Mouse (Mus musculus): Measurements from ENCODE around the gene Gm45234.
"Not testable (repeated sequence)": the region's sequence is repeated elsewhere in the genome, so short reads cannot be mapped to it uniquely, and the experiment has no call there.

Gene Gm45234
- long read RNA-seq, experiment 1: 0 reads
- long read RNA-seq, experiment 2: 0 reads

- intact Hi-C loops (cut with DNase I): loop anchor here (5.0 kb wide), 1 partner anchor 44 kb away; the partner anchor contains the start of genes Emg1 and Phb2
Measured at GRCm38 (mm10) chr6:124755831-124756595, at the start of gene Gm45234, which contains the start of gene Atn1. Gene Gm45234, minus strand, starts transcription at chr6:124756021. Gene Atn1, minus strand, starts transcription at chr6:124756524.

DNA sequence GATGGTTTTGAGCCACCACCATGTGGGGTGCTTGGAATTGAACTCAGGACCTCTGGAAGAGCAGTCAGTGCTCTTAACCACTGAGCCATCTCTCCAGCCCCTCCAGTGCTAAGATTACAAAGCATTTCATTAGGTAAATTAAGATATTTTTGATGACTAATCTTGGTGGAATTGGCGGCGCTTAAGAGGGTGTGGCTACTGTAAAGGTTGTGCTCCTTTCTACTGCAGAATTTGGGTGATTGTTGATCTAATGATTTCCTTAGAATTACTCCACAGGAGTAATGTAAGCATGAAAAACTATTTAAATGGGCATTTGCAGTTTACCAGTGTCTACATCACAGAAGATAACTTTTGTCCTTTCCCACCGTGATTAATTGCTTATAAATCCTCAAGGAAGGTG is 48.5 kb upstream of the Gm45234 start:
- intact Hi-C loops (cut with DNase I): no loop called here

DNA sequence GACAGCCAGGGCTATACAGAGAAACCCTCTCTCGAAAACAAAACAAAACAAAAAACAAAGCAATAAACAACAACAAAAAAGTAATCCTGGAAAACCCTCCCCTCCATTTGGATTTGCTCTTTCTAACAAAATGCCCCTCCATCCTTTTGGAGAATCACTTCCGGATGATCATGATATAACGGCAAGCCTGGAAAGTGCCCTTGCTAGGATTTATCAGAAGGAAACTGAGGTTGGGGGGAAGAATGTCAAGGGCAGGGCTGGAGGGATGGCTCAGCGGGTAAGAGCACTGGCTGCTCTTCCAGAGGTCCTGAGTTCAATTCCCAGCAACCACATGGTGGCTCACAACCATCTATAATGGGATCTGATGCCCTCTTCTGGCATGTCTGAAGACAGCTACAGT is 47.9 kb upstream of the Gm45234 start:
- intact Hi-C loops (cut with DNase I): not testable (repeated sequence)

GRCm38 (mm10) chr6:124803061-124803460 is 47.2 kb upstream of the Gm45234 start:
- intact Hi-C loops (cut with DNase I): no loop called here

DNA sequence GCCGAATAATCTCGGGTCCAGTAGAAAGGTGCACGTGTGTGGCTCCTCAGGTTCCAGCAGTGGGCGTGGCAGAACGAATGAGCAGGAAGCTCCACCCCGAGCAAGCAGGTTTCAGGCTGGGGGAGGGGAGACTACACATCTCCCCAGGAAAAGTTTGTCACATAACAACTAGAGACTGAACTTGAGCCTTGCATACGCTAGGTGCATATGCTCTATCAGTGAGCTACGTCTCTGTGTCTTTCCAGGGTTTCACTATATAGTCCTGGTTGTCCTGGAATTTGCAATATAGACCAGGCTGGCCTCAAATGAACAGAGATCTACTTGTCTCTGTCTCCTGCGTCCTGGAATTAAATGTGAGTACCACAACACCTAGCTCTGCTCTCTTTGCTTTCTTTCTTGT is 46.6 kb upstream of the Gm45234 start:
- intact Hi-C loops (cut with DNase I): not testable (repeated sequence)

DNA sequence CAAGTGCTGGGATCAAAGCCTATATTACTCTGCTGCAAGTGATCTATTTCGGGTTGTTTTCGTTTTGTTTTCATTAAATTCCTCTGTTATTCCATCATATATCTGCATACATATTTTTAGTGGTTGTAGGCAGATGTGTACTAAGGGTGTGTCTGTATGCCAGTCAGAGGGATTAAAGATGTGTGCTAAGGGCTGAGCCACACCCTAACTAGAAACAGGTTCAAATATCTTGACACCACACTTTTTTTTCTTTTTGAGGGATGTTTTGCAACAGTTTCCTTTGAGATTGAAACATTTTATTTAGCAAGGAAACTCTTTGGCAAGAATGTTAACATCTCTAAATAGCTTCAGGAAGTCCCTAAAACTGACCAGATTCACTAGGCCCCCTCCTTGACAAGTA is 40.4 kb upstream of the Gm45234 start:
- intact Hi-C loops (cut with DNase I): no loop called here

GRCm38 (mm10) chr6:124795781-124796180 is 40.0 kb upstream of the Gm45234 start:
- intact Hi-C loops (cut with DNase I): no loop called here

DNA sequence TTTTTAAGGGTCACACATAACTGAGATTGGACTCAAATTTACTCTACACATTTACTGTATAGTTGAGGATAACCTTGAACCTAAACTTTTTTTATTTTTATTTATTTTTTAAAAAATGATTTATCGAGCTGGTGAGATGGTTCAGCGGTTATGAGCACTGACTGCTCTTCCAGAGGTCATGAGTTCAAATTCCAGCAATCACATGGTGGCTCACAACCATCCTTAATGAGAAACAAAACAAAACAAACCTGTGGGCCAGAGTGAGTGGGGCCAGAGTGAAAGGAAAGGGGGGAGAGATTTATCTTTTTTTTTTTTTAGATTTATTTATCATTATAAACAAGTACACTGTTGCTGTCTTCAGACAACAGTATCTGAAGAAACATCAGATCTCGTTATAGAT is 36.1 kb upstream of the Gm45234 start:
- intact Hi-C loops (cut with DNase I): no loop called here

DNA sequence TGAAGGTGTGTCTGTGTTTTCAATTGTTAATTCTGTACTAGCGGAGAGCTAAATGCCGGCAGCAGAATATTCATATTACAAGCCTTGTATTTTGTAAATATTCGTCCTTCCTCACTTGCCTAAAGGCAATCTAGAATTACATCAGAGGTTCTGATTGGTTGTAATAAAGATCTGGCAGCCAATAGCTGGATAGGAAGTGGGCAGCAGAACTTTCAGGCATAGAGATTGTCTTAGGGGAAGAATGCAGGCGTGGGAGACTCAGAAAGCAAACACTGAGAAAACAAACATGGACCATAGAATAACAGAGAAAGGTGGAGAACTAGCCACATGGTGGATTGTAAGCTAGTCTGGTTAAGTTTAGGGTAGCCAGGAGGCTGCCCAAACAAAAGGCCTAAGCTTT is 34.3 kb upstream of the Gm45234 start:
- intact Hi-C loops (cut with DNase I): no loop called here

DNA sequence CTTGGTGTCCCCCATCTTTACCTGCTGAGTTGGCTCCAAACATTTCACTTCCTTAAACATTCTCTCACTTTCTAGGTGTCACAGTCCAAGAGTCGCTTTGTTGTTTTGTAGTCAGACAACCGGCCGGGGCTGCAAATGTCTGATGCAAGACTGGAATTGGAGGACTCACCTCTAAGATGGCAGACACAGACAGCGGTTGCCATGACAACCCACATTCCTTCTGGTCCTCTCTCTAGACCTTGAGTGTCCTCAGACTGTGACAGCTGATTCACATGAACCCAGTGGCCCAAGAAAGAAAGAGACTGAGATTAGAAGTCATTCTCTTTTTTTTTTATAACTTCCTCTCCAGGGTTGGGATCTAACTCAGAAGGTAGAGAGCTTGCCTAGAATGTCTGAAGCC is 33.7 kb upstream of the Gm45234 start:
- intact Hi-C loops (cut with DNase I): no loop called here

DNA sequence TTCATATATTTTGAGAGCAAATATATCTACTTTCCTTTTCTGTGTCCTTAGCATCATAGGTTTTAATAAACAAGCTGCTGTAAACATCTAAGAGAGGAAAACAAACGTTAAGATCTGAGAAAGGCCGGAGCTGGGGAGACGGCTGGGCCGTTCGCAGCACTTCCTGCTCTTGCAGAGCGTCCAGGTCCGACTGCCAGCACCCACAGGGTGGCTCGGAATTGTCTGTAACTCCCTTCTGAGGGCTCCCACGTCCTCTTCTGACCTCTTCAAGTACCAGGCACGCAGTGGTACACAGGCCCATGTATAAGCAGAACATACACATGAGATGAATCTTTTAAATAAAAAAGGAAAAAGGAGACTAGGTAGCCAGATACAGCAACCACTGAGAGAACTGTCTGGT is 31.9 kb upstream of the Gm45234 start:
- intact Hi-C loops (cut with DNase I): no loop called here

- intact Hi-C loops (cut with DNase I): no loop called here
Measured at GRCm38 (mm10) chr6:124786756-124787420, 31.1 kb upstream of the Gm45234 start.

DNA sequence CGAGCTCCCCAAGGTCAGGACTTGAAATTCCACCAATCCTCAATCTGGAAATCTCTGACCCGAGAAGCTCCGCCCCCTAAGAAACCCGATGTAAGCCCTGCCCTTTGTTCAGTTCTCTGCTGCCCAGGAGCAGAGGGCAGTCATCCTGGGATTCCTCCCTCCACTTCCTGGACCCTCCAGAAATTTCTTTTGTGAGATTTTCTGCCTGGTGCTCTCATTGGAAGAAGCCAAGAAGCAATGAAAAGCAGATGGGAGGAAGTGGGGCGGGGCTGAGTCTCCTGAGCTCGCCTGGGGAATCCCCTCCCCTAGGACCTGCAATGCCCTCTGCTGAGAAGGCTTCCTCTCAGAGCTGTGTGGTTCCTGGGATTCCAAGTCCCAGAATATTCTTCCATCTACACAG is 26.6 kb upstream of the Gm45234 start:
- intact Hi-C loops (cut with DNase I): no loop called here

GRCm38 (mm10) chr6:124780917-124781316 is 25.1 kb upstream of the Gm45234 start:
- intact Hi-C loops (cut with DNase I): no loop called here

- intact Hi-C loops (cut with DNase I): no loop called here
Measured at GRCm38 (mm10) chr6:124779984-124780416, 24.2 kb upstream of the Gm45234 start.

DNA sequence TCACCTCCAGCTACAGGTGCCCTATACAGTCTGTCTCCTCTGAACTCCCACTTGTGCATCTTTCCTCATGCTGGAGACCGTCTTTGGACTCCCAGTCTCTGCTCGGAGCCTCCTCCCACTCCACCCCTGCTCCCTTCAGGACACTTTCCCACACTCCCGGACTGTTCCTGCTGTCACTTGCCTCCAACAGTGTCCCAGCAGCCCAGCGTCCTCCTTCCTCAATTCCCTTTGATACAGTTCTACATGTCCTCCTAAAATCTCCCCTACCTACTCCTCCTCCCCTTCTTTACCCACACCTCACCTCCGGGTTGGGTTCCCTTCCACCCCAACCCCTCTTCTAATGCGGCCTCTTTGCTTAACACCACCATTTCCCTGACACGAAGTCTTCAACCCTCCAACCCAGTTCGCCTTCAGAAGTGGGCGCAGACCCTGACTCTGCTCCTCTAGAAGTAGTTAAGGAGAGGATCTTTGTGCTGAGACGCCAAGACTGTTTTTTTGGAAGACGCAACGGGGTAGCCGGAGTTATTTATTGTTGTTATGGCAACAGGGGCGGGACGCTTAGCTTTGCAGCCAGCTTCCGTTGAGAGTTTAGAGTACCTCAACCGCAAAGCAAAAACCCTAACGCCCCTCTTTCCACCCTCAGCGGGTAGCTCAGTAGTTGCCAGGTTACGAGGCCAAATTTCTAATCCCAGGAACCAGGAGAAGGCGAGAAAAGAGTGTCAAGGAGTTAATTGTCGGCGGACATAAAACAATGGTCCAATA is 23.6 kb upstream of the Gm45234 start, which contains the start of gene Lrrc23:
Gene Lrrc23, minus strand, starts transcription at position 506 of the 762 bp plus-strand sequence.
- intact Hi-C loops (cut with DNase I): no loop called here

GRCm38 (mm10) chr6:124770511-124770910 is 14.7 kb upstream of the Gm45234 start:
- intact Hi-C loops (cut with DNase I): no loop called here

- intact Hi-C loops (cut with DNase I): no loop called here
Measured at GRCm38 (mm10) chr6:124770013-124770412, 14.2 kb upstream of the Gm45234 start.

DNA sequence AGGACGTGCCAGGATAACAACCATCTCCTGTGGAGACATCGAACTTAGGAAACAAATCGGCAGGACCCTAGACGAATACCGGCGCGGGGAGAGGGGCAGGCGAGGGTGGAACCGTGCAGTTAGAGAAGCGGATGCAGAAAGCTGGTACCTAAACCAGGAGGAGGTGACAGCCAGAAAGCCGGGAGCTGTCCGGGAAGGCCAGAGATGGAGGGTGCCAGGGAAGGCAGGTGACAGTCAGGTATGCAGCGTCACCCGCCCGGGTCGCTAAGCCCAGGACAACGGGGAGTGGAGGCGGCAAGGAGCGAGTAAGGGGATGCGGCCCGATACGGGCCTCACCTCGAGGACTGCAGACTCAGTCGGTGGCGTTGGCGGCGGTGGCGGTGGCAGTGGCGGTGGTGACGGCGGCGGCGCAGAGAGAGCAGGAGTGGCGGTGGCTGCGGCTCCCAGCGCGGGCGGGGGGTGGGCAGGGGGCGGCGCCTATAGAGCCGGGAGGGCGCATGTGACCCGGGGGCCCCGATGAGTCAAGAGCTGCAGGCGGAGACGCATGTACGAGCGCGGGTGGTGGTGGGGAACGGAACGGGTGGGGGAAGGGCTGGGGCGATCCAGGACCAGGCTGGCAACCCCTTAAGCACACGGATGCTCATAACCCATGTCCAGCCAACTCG is 13.4 kb upstream of the Gm45234 start, which contains the start of gene Eno2:
Gene Eno2, minus strand, starts transcription at position 573 of the 665 bp plus-strand sequence.
- intact Hi-C loops (cut with DNase I): no loop called here

DNA sequence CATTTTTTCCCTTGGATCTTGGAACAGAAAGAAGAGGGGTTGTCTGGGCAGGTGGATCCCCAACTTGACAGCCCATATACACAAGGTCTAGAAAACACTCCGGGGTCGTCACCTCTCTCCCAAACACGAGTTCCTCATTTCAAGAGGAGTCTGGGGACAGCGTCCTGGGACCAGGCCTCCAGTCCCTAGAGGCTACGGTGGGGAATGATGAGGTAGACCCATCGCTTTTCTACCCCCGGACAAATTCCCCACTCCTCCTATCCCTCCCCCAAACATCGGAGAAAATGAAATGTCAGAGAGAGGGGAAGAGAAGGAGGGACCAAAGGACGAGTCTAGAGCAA is 12.9 kb upstream of the Gm45234 start:
- intact Hi-C loops (cut with DNase I): no loop called here
